Mouse (Mus musculus) liver, embryonic 16.5 days (tissue): Measurements from ENCODE around the gene Cfap77. TPM values are rescaled to one million over a fixed set of nuclear protein-coding genes. Genes with fewer than 3 reads are reported as not detected.
A peak's percentile ranks its signal among the peaks of the same experiment; 100 is the strongest.

Source experiments
- ATAC-seq: fragments of 200-750 bp; cut with Nextera tagmentation; 2 replicates; pipeline ENCODE4 v1.8.0; 2017; ENCODE audit warnings: low read depth, mild to moderate bottlenecking, moderate number of reproducible peaks, moderate library complexity
- H3K27ac ChIP-seq: fragments of 300-500 bp; sonication (generic); 2 replicates; pipeline ENCODE4 v1.5.1; 2014; ENCODE audit warnings: mild to moderate bottlenecking, low read length
- H3K27me3 ChIP-seq: fragments of 300-500 bp; sonication (generic); 2 replicates; pipeline ENCODE4 v1.6.1; 2014; ENCODE audit warnings: low read depth, low read length, mixed read lengths; ENCODE audit not compliant: control insufficient read depth, insufficient read depth
- H3K36me3 ChIP-seq: fragments of 300-500 bp; sonication (generic); 2 replicates; pipeline ENCODE4 v1.6.1; 2014; ENCODE audit warnings: mild to moderate bottlenecking; ENCODE audit not compliant: control insufficient read depth, insufficient read depth
- H3K4me1 ChIP-seq: fragments of 300-500 bp; sonication (generic); 2 replicates; pipeline ENCODE4 v1.6.1; 2014; ENCODE audit warnings: low read depth, low read length, mixed read lengths; ENCODE audit not compliant: control insufficient read depth
- H3K4me2 ChIP-seq: fragments of 300-500 bp; sonication (generic); 2 replicates; pipeline ENCODE4 v1.6.1; 2014; ENCODE audit warnings: low read depth, low read length, mixed read lengths
- H3K4me3 ChIP-seq: fragments of 300-500 bp; sonication (generic); 2 replicates; pipeline ENCODE4 v1.5.1; 2014; ENCODE audit warnings: low read depth, mild to moderate bottlenecking, low read length
- H3K9ac ChIP-seq: fragments of 300-500 bp; sonication (generic); 2 replicates; pipeline ENCODE4 v1.6.1; 2014; ENCODE audit warnings: low read depth, low read length
- H3K9me3 ChIP-seq: fragments of 300-500 bp; sonication (generic); replicated peaks from 2 replicates; pipeline ENCODE4 v1.6.1; 2016; ENCODE audit warnings: low read length; ENCODE audit not compliant: control insufficient read depth
- WGBS: fragments of 180-500 bp; shearing (Covaris S2); extraction: QIAGEN DNeasy Blood & Tissue Kit; methylation state at CpG from one replicate; pipeline ENCODE4 v1.1.7; 2014; ENCODE audit not compliant: insufficient replicate concordance; 5-methylcytosine and 5-hydroxymethylcytosine counted together
- polyA plus RNA-seq: library from polyadenylated mRNA; unstranded; fragments of >200 nt; fragmentation: Nextera tagmentation; extraction: Ambion mirVana; gene quantifications from 2 replicates; pipeline ENCODE4 v1.2.1, GENCODE M21; 2015

Cfap77 gene
- polyA plus RNA-seq, 1 experiment from 2014 or later, result 0.11 TPM

DNA sequence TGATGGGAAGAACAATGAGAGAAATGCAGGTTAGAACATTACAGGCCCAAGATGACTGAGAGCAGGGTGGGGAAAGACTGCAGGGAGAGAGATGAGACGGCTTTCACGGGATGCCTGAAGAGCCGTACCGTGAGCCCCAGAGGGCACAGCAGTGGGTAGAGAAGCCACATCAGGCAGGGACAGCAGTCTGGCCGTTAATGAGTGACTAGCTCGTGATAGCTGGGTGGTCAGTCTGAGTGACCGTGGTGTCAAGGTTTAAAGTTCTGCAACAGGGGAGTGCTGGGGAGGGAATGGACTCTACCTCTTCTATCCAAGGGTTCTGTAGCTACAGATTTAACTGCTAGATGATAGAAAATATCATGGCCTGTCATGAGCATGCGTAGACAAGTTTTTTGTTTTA, 19.2 kb downstream of the Cfap77 start:
- no peak overlapping the region for H3K4me3 ChIP-seq
- no peaks in the 10 kb centered on the region for H3K36me3 ChIP-seq
- peak; percentile 93 for ATAC-seq
- no peaks in the 10 kb centered on the region for H3K9me3 ChIP-seq
- WGBS, result 54% methylated on average over 8 of the region's 8 CpGs
- no peak overlapping the region for H3K9ac ChIP-seq
- H3K4me2 ChIP-seq, result no peak overlapping the region
- H3K4me1 ChIP-seq, result no peaks in the 10 kb centered on the region
- no peaks in the 10 kb centered on the region; the same call in 1 of the 2 replicates for H3K27me3 ChIP-seq
- peak overlapping the region; percentile 68; the same call in 1 of the 2 replicates for H3K27ac ChIP-seq

DNA sequence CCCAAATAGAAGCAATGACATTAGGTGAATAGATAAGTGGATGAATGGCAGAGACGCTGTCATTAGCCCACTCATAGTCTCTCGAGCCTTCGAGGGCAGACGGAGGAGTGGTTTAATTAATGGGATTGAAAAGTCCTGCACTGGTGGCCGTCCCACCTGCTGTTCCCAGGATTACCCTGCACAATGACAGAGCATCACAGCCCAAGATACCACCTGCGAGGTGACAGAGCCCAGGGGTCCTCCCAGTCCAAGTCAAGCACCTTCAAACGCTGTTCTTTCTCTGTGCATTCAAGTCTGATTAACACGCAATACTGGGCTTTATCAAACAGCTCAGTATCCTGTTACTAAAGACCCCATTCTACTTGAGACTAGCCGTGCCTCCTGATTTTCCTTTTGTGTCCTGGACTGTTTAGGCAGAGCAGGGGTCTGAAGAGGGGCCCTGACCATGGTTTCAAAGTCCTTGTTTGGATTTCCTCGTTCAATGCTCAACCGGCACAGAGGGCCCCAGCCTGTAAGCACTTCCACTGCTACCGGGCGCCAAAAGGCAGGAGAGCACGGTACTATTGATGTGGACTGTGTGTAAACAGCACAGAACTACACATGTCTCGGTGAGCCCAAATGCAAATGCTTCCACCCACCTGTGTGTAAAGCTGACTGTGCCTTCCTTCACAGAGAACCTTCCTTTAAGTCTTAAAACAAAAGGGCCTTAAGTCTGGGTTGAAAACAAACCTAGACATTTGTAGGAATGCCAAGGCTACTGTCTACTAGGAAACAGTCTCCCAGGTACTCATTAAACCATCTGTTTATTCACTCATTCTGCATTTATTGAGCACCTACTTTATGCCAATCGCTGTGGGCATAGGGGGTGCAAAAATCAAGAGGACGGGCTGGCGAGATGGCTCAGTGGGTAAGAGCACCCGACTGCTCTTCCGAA, 20.1 kb downstream of the Cfap77 start:
- H3K4me2 ChIP-seq, result no peak overlapping the region

DNA sequence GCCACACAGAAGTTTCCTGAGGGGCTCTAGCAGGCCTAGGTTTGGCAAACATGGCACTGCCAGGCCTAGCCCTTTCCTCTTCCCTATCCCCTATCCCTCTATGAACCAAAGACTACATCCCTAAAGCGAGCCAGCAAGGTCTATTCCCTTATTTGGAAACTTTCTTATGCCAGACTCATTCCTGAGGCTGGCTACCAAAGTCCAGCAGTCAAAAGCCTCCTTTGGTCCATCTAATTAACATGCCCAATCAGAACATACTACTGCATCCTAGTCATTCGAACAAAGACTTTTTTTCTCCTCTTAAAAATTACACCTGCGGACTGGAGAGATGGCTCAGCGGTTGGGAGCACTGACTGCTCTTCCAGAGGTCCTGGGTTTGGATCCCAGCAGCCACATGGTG, 22.9 kb downstream of the Cfap77 start:
- no peak overlapping the region for H3K4me2 ChIP-seq
- no peak overlapping the region for H3K9ac ChIP-seq
- no peaks in the 10 kb centered on the region for H3K9me3 ChIP-seq
- H3K36me3 ChIP-seq, result no peaks in the 10 kb centered on the region
- H3K4me3 ChIP-seq, result no peak overlapping the region
- H3K27ac ChIP-seq, result no peak overlapping the region
- WGBS, result 67% methylated on average over 4 of the region's 4 CpGs
- ATAC-seq, result no peak
- no peaks in the 10 kb centered on the region for H3K27me3 ChIP-seq
- H3K4me1 ChIP-seq, result no peaks in the 10 kb centered on the region

More for the DNA sequence above, 20.1 kb downstream of the Cfap77 start:
- peak; percentile 78 for ATAC-seq
- H3K9ac ChIP-seq, result no peak overlapping the region
- H3K4me3 ChIP-seq, result no peak overlapping the region
- no peaks in the 10 kb centered on the region for H3K9me3 ChIP-seq
- peak overlapping the region; percentile 72 for H3K27ac ChIP-seq
- H3K36me3 ChIP-seq, result no peaks in the 10 kb centered on the region
- H3K4me1 ChIP-seq, result no peaks in the 10 kb centered on the region
- WGBS, result 52% methylated on average over 20 of the region's 20 CpGs
- no peaks in the 10 kb centered on the region for H3K27me3 ChIP-seq

DNA sequence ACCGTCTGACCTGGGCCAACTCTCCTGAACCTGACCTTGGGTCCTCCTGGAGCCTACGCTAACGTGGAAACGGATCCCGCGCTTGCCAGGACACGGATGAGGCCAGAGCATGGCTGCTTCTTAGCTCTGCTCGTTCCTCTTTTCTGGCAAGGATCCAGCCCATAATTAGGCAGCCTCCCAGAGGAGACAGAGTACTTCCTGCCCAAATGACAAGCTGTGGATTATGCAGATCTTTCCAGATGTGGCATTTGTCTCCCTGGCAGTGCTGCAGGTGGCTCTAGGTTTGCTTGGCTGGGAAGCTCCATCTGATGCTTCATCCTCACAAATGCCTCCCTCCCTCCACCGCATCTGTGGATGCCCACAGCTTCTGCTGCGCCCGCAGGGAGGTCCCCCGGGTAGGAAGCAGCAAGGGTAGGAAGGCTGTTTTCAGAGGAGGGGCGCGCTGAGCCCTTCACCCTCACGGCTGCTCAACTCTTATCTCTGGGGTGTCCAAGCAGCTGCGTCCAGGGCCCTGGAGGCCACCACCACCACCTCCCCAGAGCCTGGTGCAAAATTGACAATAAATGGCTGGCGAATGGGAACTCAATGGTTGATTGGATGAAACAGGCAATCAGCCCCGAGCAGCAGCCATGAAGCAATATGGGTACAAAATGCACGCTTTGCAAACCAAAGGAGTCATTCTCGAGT, 24.7 kb downstream of the Cfap77 start:
- 36% methylated on average over 20 of the region's 20 CpGs for WGBS
- no peak overlapping the region for H3K4me2 ChIP-seq
- no peaks in the 10 kb centered on the region for H3K36me3 ChIP-seq
- H3K4me3 ChIP-seq, result no peak overlapping the region
- no peak for ATAC-seq
- H3K4me1 ChIP-seq, result no peaks in the 10 kb centered on the region
- no peaks in the 10 kb centered on the region for H3K27me3 ChIP-seq
- H3K9me3 ChIP-seq, result no peaks in the 10 kb centered on the region
- no peak overlapping the region for H3K27ac ChIP-seq
- no peak overlapping the region for H3K9ac ChIP-seq

DNA sequence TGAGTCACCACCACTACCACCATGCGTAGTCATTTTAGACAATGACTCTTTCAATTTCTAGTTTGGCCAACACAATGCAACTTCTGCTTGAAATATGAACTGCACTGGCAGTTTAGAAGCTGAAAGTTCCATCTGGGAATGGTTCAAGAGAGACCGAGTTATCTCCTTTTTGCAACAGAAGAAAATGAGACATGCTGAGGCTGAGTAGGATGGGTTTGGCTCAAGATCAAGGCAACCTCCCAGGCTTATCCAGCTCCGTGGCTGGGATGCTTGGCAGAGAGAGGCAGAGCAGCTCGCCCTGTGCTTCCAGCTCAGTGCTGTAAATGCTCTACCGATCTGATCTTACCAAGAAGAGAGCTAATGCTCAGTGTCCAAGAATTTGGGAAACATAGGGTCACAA, 29.6 kb downstream of the Cfap77 start:
- ATAC-seq, result no peak
- no peak overlapping the region for H3K9ac ChIP-seq
- no peaks in the 10 kb centered on the region for H3K36me3 ChIP-seq
- H3K9me3 ChIP-seq, result no peaks in the 10 kb centered on the region
- no peaks in the 10 kb centered on the region for H3K4me1 ChIP-seq
- H3K27me3 ChIP-seq, result no peaks in the 10 kb centered on the region
- no peak overlapping the region for H3K4me3 ChIP-seq
- WGBS, result 63% methylated on average over 5 of the region's 5 CpGs
- H3K4me2 ChIP-seq, result no peak overlapping the region
- H3K27ac ChIP-seq, result no peak overlapping the region

DNA sequence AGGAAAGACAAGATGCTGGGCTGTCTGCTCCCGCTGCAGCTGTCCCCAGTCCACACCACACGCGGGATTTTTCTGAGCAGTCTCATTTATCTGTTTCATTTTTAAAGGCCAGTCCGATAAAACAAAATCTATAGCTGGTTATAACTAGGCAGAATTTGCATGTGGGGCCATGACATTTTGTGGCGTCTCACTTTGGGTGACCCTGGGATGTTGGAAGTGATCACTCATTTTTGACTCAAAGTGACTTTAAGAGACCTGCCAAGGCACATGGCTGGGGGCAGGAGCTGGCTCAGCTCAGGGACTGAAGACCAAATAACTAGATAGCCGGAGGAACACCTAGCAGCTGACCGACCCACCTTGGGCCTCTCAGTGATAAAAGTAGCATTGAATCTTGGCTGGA, 31.9 kb downstream of the Cfap77 start:
- Histone ChIP-seq H3K9ac (no peak overlapping the region), H3K27ac (no peak overlapping the region), H3K4me3 (no peak overlapping the region), H3K27me3 (no peaks in the 10 kb centered on the region), H3K4me2 (no peak overlapping the region), H3K36me3 (no peaks in the 10 kb centered on the region), H3K9me3 (no peaks in the 10 kb centered on the region), H3K4me1 (no peaks in the 10 kb centered on the region)
- ATAC-seq, result no peak
- 78% methylated on average over 7 of the region's 7 CpGs for WGBS

DNA sequence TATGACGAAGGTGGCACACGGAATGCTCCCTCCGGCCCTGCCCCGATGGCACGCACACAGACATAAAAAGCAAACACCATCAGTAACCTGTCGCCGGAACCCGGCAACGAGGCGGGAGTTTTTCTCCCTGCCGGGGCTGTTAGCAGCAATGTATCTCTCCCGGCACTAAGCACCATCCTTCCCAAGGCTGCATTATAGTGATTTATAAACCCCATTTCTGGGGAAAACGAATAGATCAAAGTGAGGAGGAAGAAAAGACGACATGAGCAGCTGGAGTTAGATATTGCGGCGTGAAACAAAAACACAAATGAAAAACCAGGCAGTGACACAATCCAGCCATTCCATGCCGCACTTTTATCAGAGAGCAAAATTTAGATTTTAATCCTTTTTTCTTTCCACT, 33.8 kb downstream of the Cfap77 start:
- Histone ChIP-seq H3K4me1 (no peaks in the 10 kb centered on the region), H3K4me3 (no peak overlapping the region), H3K9ac (no peak overlapping the region), H3K27me3 (no peaks in the 10 kb centered on the region), H3K36me3 (no peaks in the 10 kb centered on the region), H3K9me3 (no peaks in the 10 kb centered on the region), H3K4me2 (no peak overlapping the region), H3K27ac (no peak overlapping the region)
- no peak for ATAC-seq
- 61% methylated on average over 17 of the region's 17 CpGs for WGBS

DNA sequence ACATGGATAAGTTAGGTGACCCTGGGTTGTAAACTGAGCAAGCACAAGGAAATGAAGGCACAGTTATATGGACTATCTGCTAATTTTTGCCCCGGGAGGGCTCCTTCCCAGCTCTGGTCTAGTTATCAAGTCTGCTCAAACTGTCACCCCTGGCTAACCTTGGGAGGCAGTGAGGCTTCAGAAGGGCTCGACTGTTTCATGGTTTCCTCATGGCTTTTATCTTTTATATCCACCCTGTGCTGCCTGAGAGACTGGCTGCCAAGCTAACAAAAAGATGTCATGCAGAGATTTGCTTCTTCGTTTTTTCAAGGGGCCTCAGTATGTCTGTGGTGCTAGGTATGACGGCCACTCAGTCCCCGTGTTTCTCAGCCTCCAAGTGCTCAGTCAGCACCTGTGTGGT, 36.2 kb downstream of the Cfap77 start:
- H3K9ac ChIP-seq, result no peak overlapping the region
- no peak overlapping the region for H3K27ac ChIP-seq
- H3K4me3 ChIP-seq, result no peak overlapping the region
- H3K4me2 ChIP-seq, result no peak overlapping the region
- WGBS, result 20% methylated on average over 5 of the region's 5 CpGs
- no peaks in the 10 kb centered on the region for H3K4me1 ChIP-seq
- no peaks in the 10 kb centered on the region for H3K9me3 ChIP-seq
- no peaks in the 10 kb centered on the region for H3K36me3 ChIP-seq
- ATAC-seq, result no peak
- no peaks in the 10 kb centered on the region for H3K27me3 ChIP-seq
